Mouse (Mus musculus): ENCODE measurements at regions not wholly inside any gene's neighbourhood (a gene's known extent, or its start where the extent isn't known, plus 50 kb on each side); places are given as distances from the start of the nearest gene placed in this dataset.

DNA sequence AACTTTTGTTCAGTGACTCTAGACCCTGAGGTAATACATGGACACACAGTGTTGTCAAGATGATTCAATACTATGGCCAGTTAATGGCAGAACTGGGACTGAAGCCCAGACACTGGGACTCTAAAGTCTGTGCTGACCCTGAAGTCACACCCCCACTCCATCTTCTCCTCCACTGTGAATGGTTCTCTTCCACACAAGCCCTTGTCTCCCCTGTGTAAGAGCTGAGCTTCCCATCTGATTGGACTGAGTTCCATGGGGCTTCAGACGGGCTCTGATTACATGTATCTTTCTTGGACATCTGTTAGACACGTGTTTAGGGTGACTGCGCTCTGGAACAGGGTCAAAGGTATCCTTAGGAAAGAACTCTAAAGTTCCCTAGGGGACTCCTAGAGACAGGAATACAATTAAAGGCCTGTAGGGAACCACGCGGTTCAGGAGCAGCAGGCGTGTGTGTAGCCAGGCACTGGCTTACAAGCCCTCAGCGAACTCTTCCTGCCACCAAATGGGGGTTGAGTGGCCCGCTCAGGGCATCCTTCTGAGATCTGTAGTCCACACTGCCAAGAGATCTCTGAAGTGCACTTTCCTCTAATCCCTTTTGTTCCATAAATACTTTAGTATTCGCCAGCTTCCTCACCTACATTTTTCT lies 87.4 kb downstream of the Gm10604 start:
- TF ChIP-seq CTCF (conservative IDR thresholded peaks at IDR 0.05; ENCODE audit: low read length) = no peak
- no peak for TF ChIP-seq NANOG (IDR thresholded peaks at IDR 0.05; ENCODE audit: borderline replicate concordance, low read length)
- TF ChIP-seq POU5F1 (IDR thresholded peaks at IDR 0.05; ENCODE audit: borderline replicate concordance, low read length) = no peak
